Mouse (Mus musculus): Measurements from ENCODE around the gene Mecom. TPM values are rescaled to one million over a fixed set of nuclear protein-coding genes. Genes with fewer than 3 reads are reported as not detected.

Gene Mecom
- polyA plus RNA-seq, 1 experiment = not detected

DNA sequence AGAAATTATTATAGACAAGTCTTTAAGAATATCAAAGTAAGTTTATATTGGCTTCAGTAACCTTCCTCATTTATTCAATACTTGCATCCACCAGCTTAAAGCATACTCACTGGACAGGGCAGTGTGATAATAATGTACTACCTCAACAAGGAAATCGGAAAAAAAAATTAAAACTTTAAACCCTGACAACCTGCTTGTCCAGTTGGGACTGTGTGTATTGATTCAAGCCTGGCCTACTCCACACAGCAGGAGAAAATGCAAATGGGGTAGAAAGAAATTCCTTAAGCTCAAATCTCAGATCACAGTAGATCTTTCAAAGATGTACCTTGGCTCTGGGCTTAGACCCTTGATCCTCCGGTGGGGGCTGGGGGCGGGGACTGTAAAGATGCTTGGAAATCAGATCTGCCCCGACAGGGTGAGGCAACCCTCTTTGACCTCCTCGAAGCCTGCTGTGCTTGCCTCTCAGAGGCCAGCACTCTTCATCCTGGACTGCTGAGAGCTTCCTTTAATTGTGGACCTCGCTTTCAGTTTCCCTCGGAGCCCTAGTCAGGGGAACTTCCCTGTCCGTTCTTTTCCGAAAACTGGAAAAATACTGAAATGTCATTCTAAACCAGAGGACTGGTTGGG lies 49.5 kb downstream of the Mecom start:
- H3K27ac ChIP-seq (ENCODE audit: insufficient read depth, low read depth, low read length) = no peak overlapping the region
- TF ChIP-seq CTCF (IDR thresholded peaks at IDR 0.05; ENCODE audit: low read depth, low read length) = no peak
- TF ChIP-seq POLR2A (IDR thresholded peaks at IDR 0.05; ENCODE audit: borderline replicate concordance, low read depth, low read length) = no peak
- H3K4me1 ChIP-seq (ENCODE audit: control insufficient read depth, insufficient read depth, low read length) = no peaks in the 10 kb centered on the region
- no peak overlapping the region for H3K4me3 ChIP-seq (ENCODE audit: insufficient read depth, low read length)

DNA sequence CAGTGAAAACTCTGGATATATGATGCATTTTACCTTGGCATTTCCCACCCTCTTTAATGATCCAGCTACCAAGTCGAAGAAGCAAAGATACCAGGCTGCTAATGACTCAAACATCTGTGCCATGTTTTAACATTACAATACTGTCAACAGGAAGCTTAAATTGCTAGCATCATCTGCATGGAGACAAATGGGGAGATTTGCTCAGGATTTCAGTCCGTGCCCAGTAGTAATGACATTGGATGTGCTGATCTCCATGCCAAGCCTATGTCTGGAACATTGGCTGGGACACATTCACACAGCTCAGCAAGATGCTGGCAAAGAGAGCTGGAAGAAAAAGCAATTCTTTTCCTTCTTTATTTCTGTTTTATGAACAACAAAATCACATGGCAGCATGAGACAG lies 53.4 kb downstream of the Mecom start:
- no peak overlapping the region for H3K27ac ChIP-seq (ENCODE audit: insufficient read depth, low read depth, low read length)
- H3K4me1 ChIP-seq (ENCODE audit: control insufficient read depth, insufficient read depth, low read length) = no peaks in the 10 kb centered on the region

DNA sequence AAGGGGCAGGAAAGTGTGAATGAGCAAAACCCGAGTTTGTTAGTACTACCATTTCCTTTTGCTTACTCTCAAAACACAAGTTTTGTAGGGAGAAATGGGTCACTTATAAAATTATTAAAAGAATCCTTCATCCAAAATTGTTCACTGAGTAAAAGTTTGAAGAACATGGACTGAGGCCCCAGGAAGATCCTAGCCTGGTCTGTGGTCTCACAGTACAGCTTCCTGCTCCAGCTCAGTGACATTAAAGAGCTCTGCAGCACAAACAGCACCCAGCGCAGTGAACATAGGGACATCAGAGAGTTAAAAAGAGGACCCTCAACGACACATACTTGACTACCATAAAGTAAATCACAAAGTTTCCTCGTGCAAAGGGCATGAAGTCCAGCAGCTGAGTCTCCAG lies 59.0 kb downstream of the Mecom start:
- TF ChIP-seq POLR2A (IDR thresholded peaks at IDR 0.05; ENCODE audit: borderline replicate concordance, low read depth, low read length) = no peak
- TF ChIP-seq CTCF (IDR thresholded peaks at IDR 0.05; ENCODE audit: low read depth, low read length) = no peak
- H3K27ac ChIP-seq (ENCODE audit: insufficient read depth, low read depth, low read length) = no peak overlapping the region
- H3K4me3 ChIP-seq (ENCODE audit: insufficient read depth, low read length) = no peak overlapping the region
- H3K4me1 ChIP-seq (ENCODE audit: control insufficient read depth, insufficient read depth, low read length) = no peaks in the 10 kb centered on the region

More for the DNA sequence above, 53.4 kb downstream of the Mecom start:
- H3K4me3 ChIP-seq (ENCODE audit: insufficient read depth, low read length) = no peak overlapping the region
- TF ChIP-seq POLR2A (IDR thresholded peaks at IDR 0.05; ENCODE audit: borderline replicate concordance, low read depth, low read length) (no peak), CTCF (IDR thresholded peaks at IDR 0.05; ENCODE audit: low read depth, low read length) (no peak)

DNA sequence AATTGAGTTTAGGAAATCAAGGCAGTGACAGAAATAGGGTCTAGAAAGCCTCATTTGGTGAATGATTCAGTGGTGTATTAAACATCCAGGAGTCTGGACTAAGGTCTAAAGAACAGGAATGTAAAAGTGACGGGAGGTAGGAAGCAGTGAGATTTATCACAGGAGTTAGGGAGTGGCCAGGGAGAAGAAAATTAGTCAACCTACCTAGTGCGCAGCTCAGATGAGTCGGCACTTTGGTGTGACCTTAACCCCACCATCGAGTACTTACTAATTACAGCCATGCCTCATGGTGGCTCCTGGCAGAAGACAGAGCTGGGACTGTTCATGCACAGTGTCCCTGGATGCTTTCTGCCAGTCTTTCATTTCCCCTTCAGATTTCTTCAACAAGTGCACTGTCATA lies 61.4 kb downstream of the Mecom start:
- no peak overlapping the region for H3K4me3 ChIP-seq (ENCODE audit: insufficient read depth, low read length)
- TF ChIP-seq POLR2A (IDR thresholded peaks at IDR 0.05; ENCODE audit: borderline replicate concordance, low read depth, low read length) (no peak), CTCF (IDR thresholded peaks at IDR 0.05; ENCODE audit: low read depth, low read length) (no peak)
- H3K27ac ChIP-seq (ENCODE audit: insufficient read depth, low read depth, low read length) = no peak overlapping the region
- no peaks in the 10 kb centered on the region for H3K4me1 ChIP-seq (ENCODE audit: control insufficient read depth, insufficient read depth, low read length)

DNA sequence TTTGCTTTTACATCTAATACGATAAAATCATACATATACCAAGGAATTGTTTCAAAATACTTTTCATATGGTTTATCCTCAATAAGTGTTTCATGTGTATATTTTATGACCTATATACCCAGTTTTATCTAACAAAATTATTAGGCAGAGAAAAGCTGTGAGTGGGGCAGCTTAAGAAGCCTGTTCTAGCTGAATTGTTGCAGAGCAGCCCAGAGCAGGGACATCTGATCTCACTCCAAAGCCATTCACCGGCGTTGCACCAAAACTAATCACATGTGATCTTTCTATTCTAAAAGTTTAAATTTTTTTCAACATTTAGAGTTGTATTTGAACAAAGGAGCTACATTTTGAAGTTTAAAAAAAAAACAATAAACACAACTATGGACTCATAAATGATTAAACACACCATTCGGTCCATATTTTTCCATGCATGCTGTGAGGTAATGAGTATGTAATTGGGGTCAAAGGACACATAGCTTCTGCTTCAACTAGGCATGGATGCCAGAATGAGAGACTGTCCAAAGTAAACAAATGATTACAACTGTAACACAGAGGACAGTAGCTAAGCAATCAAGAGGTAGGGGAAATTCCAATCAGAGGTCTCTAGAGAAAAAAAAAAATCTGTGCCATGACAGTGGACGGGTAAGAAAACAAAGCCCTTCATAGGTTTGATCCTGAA lies 64.7 kb downstream of the Mecom start:
- TF ChIP-seq CTCF (IDR thresholded peaks at IDR 0.05; ENCODE audit: low read depth, low read length) (no peak), POLR2A (IDR thresholded peaks at IDR 0.05; ENCODE audit: borderline replicate concordance, low read depth, low read length) (no peak)
- Histone ChIP-seq H3K4me3 (ENCODE audit: insufficient read depth, low read length) (no peak overlapping the region), H3K4me1 (ENCODE audit: control insufficient read depth, insufficient read depth, low read length) (no peaks in the 10 kb centered on the region), H3K27ac (ENCODE audit: insufficient read depth, low read depth, low read length) (no peak overlapping the region)

DNA sequence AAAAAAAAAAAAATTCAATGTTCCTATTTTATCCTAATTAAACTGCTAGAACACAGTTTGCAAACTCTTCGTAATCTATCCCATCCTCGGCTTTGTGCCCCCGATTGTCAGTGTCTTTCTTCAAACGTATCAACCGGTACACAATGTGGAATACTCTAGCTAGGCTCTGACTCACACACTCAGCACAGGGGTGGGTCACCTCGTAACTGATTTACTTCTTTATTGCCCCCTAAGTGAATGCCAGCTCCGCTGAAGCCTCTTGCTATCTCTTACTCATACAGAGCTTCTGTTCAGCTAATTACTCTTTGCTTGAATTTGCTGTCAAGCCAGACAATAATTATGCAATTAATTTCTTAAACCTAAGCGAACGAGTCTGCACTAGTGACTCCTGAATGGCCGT lies 66.1 kb downstream of the Mecom start:
- Histone ChIP-seq H3K4me1 (ENCODE audit: control insufficient read depth, insufficient read depth, low read length) (no peaks in the 10 kb centered on the region), H3K4me3 (ENCODE audit: insufficient read depth, low read length) (no peak overlapping the region), H3K27ac (ENCODE audit: insufficient read depth, low read depth, low read length) (no peak overlapping the region)
- TF ChIP-seq POLR2A (IDR thresholded peaks at IDR 0.05; ENCODE audit: borderline replicate concordance, low read depth, low read length) (no peak), CTCF (IDR thresholded peaks at IDR 0.05; ENCODE audit: low read depth, low read length) (no peak)

DNA sequence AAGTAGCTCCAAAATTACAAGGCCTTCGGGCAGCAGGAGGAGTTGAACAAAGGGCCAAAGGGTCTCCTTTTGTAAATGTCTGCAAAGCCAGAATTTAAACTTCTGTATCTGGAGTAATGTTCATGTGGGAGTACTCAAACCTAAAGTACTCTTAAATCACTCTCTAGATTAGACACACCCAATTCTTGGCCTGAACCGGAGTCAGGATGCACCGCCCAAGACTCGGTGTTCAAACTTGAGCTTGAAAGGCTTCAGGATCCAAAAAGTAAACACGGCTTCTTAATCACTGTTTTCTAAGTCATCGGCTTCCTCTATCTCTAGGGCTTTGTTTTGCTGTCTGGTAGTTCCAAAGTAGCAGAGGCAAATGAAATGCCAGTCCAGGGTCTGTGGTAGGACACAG lies 67.3 kb downstream of the Mecom start:
- no peak overlapping the region for H3K4me3 ChIP-seq (ENCODE audit: insufficient read depth, low read length)
- H3K4me1 ChIP-seq (ENCODE audit: control insufficient read depth, insufficient read depth, low read length) = no peaks in the 10 kb centered on the region
- H3K27ac ChIP-seq (ENCODE audit: insufficient read depth, low read depth, low read length) = no peak overlapping the region
- TF ChIP-seq CTCF (IDR thresholded peaks at IDR 0.05; ENCODE audit: low read depth, low read length) = no peak
- no peak for TF ChIP-seq POLR2A (IDR thresholded peaks at IDR 0.05; ENCODE audit: borderline replicate concordance, low read depth, low read length)

DNA sequence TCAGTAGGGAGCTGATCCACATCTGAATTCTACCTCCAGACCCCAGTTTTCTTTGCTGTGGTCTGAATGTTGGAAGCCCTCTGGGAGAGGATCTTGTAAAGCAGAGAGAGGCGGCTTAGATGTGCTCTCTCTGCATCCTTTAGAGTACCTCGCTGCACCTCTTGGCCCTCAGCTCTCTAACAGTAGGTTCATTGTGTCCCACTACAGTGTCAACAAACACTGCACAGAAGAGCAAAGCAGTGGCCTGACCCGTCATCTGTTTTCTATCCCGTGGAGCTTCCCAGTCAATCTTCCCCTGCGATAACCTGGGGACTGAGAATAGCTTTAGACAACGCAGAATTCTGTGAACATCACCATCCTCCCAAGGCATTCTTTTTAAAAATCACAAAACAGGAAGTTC lies 69.6 kb downstream of the Mecom start:
- no peak overlapping the region for H3K27ac ChIP-seq (ENCODE audit: insufficient read depth, low read depth, low read length)
- TF ChIP-seq POLR2A (IDR thresholded peaks at IDR 0.05; ENCODE audit: borderline replicate concordance, low read depth, low read length) = no peak
- TF ChIP-seq CTCF (IDR thresholded peaks at IDR 0.05; ENCODE audit: low read depth, low read length) = no peak
- H3K4me1 ChIP-seq (ENCODE audit: control insufficient read depth, insufficient read depth, low read length) = no peaks in the 10 kb centered on the region
- no peak overlapping the region for H3K4me3 ChIP-seq (ENCODE audit: insufficient read depth, low read length)

DNA sequence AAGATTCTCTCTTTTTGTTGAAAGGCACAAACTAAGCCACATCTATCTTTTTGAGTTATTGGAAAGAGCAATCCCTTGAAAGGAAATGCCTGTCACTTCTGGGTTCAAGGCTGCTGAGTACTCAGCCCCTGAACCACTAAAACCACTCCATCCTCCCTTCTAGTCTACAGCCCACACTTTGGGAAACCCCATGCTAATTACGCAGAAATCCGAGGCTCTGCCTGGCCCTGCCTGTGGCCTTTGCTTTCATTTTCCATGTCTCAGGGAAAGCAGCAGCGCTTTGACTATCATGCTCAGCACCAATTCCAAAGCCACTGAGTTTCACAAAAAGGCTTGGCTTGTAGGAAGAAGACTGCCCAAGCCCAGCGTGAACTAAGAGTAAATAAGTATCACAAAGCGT lies 70.8 kb downstream of the Mecom start:
- no peaks in the 10 kb centered on the region for H3K4me1 ChIP-seq (ENCODE audit: control insufficient read depth, insufficient read depth, low read length)
- TF ChIP-seq POLR2A (IDR thresholded peaks at IDR 0.05; ENCODE audit: borderline replicate concordance, low read depth, low read length) = no peak
- H3K27ac ChIP-seq (ENCODE audit: insufficient read depth, low read depth, low read length) = no peak overlapping the region
- no peak overlapping the region for H3K4me3 ChIP-seq (ENCODE audit: insufficient read depth, low read length)

DNA sequence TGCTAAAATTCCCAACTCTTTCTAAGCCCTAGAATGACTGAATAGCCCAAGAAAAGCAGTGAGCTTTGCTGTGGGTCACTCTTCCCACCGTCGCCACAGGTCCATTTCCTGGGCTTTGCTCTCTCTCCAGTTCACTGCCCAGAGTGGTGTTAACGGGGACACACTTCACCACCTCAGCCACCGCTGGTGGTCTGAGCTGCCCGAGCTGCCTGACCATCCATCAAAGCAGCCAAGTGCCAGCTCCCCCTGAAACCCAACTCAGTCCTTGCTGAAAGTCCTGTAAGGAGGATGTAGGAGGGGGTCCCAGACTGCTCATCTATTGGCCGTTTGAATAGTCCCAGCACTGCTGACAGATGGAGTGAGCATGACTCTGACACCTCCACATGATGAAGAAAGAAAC lies 72.2 kb downstream of the Mecom start:
- TF ChIP-seq POLR2A (IDR thresholded peaks at IDR 0.05; ENCODE audit: borderline replicate concordance, low read depth, low read length) = no peak
- no peak for TF ChIP-seq CTCF (IDR thresholded peaks at IDR 0.05; ENCODE audit: low read depth, low read length)
- Histone ChIP-seq H3K27ac (ENCODE audit: insufficient read depth, low read depth, low read length) (no peak overlapping the region), H3K4me3 (ENCODE audit: insufficient read depth, low read length) (no peak overlapping the region), H3K4me1 (ENCODE audit: control insufficient read depth, insufficient read depth, low read length) (no peaks in the 10 kb centered on the region)
